Mouse (Mus musculus) thymus, adult 2 months (tissue): Measurements from ENCODE around the gene Irs2.

ENCODE experiments used
- CTCF ChIP-seq: fragments of 200-500 bp; IDR thresholded peaks from 2 replicates; pipeline ENCODE4 v1.5.1; 2012; ENCODE audit warnings: mild to moderate bottlenecking, control low read depth, low read length, moderate library complexity, borderline replicate concordance; ENCODE audit not compliant: control insufficient read depth, poor library complexity, insufficient read depth; ENCODE audit errors: extremely low read depth
- POLR2A ChIP-seq: fragments of 200-500 bp; IDR thresholded peaks from 2 replicates; pipeline ENCODE4 v1.6.1; 2012; ENCODE audit warnings: mild to moderate bottlenecking, low read length, control low read depth, moderate library complexity; ENCODE audit not compliant: control insufficient read depth, poor library complexity, insufficient read depth; ENCODE audit errors: extremely low read depth

DNA sequence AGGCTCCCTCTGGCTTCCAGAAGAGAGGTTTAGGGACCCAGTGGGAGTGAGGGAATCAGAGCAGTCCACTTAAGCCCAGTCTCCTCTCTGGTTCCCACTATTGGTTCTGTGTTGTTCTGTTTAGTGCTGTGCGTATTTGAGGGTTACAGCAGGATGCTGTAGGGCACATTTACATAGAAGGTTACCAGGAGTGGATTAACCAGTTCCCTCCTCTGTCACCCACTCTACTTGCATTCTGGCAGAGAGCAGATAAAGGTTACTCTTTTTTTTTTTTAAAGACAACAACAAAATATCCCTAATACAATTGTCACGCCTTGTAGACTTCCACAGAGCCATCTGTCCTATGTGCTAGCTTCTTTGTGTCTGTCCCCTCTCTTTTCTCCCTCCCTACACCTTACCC lies 16.9 kb downstream of the Irs2 start:
- TF ChIP-seq CTCF: no peak
- no peak for TF ChIP-seq POLR2A
